Mouse (Mus musculus): ENCODE measurements around the gene Itgb7. TPM values are rescaled to one million over a fixed set of nuclear protein-coding genes. Genes with fewer than 3 reads are reported as not detected.
"Not testable (repeated sequence)": the region's sequence is repeated elsewhere in the genome, so short reads cannot be mapped to it uniquely, and the experiment has no call there.

The Itgb7 gene
- polyA plus RNA-seq, 1 experiment = 32.4 TPM

DNA sequence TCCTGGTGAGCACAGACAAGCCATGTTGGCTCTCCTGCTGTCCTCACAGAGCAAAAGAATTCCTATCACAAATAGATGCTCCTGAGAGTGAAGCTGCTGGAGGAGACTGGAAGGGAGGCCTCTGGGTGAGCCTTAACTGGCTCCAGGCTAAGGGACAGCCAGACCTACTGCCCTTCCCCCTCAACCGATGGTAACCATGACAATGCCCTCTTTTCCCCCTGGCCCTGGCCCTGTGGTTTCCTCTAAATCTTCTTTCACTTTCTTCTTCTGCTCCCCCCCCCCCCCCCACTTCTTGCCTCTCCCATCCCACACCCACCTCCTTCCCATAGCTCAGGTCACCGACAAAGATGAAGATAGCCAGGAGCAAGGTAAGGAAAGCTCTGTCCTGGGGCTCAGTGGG is 2.2 kb upstream of the Itgb7 start:
- H3K4me1 ChIP-seq (ENCODE audit: control insufficient read depth, insufficient read depth, low read length) = peaks cover 17% of the 10 kb centered on the region
- H3K4me3 ChIP-seq (replicated peaks; ENCODE audit: extremely low read depth, low read depth, low read length) = no peak overlapping the region
- WGBS = 20% methylated on average over 2 of the region's 2 CpGs
- no peak for DNase-seq
- TF ChIP-seq POLR2A (IDR thresholded peaks at IDR 0.05; ENCODE audit: borderline replicate concordance, extremely low read depth, low read depth, low read length) = no peak
- no peak for TF ChIP-seq CTCF (IDR thresholded peaks at IDR 0.05; ENCODE audit: insufficient read depth, low read length)

DNA sequence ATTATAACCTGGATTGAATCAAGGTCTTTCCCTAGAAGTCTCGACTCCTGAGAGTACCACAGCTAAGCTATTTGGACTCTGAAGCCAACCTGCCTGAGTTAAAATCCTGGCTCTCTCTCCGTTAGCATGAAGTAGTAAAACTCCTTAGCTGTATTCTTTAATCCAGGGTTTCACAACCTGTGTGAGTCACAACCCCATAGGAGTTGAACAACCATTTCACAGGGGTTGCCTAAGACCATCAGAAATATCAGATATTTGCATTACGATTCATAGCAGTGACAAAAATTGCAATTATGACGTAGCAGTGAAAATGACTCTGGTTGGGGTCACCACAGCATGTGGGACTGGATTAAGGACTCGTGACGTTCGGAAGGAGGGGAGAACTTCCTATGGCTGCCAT is 1.0 kb upstream of the Itgb7 start:
- TF ChIP-seq CTCF (IDR thresholded peaks at IDR 0.05; ENCODE audit: insufficient read depth, low read length) (no peak), POLR2A (IDR thresholded peaks at IDR 0.05; ENCODE audit: borderline replicate concordance, extremely low read depth, low read depth, low read length) (no peak)
- Histone ChIP-seq H3K4me1 (ENCODE audit: control insufficient read depth, insufficient read depth, low read length) (peaks cover 17% of the 10 kb centered on the region), H3K4me3 (replicated peaks; ENCODE audit: extremely low read depth, low read depth, low read length) (no peak overlapping the region)
- WGBS = 73% methylated on average over 7 of the region's 7 CpGs
- DNase-seq = no peak

DNA sequence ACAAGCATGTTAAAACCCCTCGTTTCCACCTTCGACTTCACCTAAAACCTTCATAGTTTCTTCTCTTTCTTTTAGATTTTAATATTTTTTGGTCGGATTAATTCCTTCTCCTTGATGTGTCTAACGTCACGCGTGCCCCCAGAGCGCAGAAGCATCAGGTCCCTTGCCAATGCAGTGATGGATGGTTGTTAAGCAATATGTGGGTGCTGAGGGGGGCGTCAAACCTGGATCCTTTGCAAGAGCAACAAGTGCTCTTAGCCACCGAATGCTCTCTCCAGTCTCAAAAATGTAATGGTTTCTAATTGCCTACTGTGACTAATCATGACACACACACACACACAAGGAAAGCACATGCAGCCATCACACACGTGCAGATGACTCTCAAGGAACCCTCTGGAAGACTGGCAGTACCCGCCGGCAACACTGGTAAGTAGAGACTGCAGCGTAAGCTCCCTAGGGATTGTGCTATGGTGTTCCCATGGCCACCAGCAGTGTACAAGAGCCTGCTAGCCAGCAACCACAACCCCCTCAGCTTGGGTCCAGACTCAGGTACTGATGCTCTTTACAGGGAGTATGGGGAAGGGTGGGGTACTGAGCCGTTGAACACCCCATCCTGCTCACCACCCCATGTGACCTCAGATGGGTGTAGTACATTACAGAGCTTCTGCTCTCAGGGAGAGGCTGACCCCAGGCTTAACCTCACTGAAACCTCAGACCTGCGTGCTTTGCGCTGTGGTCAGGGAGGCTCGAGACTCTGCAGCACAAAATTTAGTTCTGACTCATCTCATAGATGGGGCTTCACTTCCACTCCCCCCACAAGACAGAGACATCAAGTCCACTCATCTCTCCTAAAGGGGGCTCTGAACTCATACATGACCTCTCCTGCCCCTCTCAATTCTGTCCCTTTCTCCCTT is 1.1 kb downstream of the Itgb7 start:
- no peak for DNase-seq
- peak overlapping the region; percentile 21 for H3K4me3 ChIP-seq (replicated peaks; ENCODE audit: extremely low read depth, low read depth, low read length)
- peaks cover 14% of the 10 kb centered on the region for H3K4me1 ChIP-seq (ENCODE audit: control insufficient read depth, insufficient read depth, low read length)
- WGBS = 72% methylated on average over 17 of the region's 17 CpGs
- TF ChIP-seq POLR2A (IDR thresholded peaks at IDR 0.05; ENCODE audit: borderline replicate concordance, extremely low read depth, low read depth, low read length) (no peak), CTCF (IDR thresholded peaks at IDR 0.05; ENCODE audit: insufficient read depth, low read length) (no peak)

DNA sequence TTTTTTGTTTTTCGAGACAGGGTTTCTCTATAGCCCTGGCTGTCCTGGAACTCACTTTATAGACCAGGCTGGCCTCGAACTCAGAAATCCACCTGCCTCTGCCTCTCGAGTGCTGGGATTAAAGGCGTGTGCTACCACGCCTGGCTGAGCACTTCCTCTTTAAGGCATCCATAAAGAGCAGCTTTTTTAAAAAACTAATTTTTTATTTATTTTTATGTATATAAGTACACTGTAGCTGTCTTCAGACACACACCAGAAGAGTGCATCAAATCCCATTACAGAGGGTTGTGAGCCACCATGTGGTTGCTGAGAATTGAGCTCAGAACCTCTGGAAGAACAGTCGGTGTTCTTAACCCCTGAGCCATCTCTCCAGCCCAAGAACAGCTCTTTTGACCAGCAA is 6.1 kb downstream of the Itgb7 start:
- H3K4me3 ChIP-seq (replicated peaks; ENCODE audit: extremely low read depth, low read depth, low read length); DNase-seq; H3K4me1 ChIP-seq (ENCODE audit: control insufficient read depth, insufficient read depth, low read length): not testable (repeated sequence)
- WGBS = 71% methylated on average over 5 of the region's 6 CpGs

DNA sequence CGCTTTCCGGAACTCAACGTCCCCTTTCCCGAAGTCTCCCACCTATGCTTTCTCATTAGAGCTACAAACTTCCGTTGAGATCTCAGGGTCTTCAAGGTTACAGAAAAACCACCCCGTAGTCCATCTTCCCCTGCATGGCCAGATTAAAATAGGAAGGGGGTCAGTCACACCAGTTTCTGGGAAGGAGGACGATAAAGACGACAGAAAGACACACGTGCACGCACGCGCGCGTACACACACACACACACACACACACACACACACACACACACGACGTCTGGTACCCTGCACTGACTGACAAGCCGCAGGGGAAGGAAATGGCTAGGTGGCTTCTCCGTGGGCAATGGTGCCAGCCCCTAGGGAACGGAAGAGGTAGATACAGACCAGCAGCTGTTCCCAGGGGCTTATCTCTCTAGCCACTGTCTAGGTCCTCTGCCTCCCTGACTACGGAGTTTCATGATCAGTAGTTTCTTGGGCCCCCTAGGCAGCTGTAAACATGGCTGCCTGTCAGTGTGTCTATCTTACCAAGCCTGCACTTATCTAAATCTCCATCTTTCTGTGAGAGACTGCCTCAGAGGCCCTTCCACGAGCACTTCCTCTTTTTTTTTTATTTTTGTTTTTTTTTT is 6.6 kb downstream of the Itgb7 start:
- TF ChIP-seq POLR2A (IDR thresholded peaks at IDR 0.05; ENCODE audit: borderline replicate concordance, extremely low read depth, low read depth, low read length) = no peak
- no peak for TF ChIP-seq CTCF (IDR thresholded peaks at IDR 0.05; ENCODE audit: insufficient read depth, low read length)
- 8% methylated on average over 21 of the region's 21 CpGs for WGBS
- Histone ChIP-seq H3K4me3 (replicated peaks; ENCODE audit: extremely low read depth, low read depth, low read length) (peak overlapping the region; percentile 37), H3K4me1 (ENCODE audit: control insufficient read depth, insufficient read depth, low read length) (peaks cover 4% of the 10 kb centered on the region; the same call in 1 of the 2 replicates)
- no peak for DNase-seq

DNA sequence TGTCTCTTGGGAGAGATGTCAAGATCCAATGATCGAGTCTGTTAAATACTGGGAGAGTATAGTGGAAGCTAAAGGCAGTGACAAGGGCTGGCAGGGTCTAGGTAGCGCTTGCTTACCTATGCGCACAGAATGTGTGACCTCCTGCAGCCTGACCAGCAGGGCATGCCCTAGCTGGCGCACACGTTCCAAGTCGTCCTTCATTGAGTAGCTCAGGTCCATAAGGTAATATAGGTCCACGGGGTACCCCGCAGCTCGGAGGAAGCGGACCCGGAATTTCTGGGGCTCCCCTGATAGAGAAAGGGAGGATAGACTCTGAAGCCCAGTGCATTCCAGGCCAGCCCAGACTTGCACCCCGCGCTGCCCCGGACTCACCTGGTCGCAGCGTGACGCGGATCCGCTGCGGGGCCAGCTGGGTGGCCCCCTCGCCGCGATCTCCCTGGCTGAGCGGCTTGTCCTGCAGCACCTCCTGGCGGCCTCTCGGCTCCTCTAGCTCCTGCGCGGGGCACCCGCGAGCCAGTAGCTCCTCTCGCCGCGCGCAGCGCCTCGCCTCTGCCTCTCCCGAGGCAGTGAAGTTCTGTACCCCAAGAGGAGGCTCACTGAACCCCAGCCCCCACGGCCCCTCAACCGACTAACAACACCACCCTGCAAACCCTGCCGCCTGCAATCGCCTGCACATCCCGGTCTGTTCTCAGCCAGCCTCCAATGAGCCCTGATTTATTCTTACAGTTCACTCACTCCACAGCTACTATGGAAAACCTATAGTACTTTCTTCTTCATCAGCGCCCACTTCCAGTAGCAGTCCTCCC is 7.4 kb downstream of the Itgb7 start:
- peak; percentile 85 for DNase-seq
- 4% methylated on average over 43 of the region's 43 CpGs for WGBS
- TF ChIP-seq POLR2A (IDR thresholded peaks at IDR 0.05; ENCODE audit: borderline replicate concordance, extremely low read depth, low read depth, low read length) (no peak), CTCF (IDR thresholded peaks at IDR 0.05; ENCODE audit: insufficient read depth, low read length) (peak; percentile 52)

DNA sequence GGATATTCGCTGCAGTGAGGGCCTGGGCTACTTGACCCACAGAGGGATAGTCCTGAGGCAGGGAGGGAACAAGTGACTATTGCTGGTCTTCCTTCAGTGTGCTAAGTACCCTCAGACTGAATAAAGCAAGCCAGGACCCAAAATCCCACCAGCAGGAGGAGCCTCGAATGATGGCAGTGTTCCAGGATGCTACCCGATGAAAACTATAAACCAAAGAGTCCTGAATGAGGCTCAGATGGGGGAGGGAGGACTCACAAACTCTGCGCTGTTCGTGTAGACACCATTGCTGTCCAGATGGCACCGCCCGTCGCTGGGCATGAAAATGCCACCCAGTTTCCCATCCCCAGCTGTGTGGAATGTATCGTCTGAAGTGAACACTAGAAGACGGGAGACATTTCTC is 9.4 kb downstream of the Itgb7 start:
- no peak overlapping the region for H3K4me3 ChIP-seq (replicated peaks; ENCODE audit: extremely low read depth, low read depth, low read length)
- DNase-seq = no peak
- 55% methylated on average over 10 of the region's 10 CpGs for WGBS
- H3K4me1 ChIP-seq (ENCODE audit: control insufficient read depth, insufficient read depth, low read length) = peaks cover 4% of the 10 kb centered on the region; the same call in 1 of the 2 replicates
- TF ChIP-seq CTCF (IDR thresholded peaks at IDR 0.05; ENCODE audit: insufficient read depth, low read length) = no peak

More for the DNA sequence above, 7.4 kb downstream of the Itgb7 start:
- Histone ChIP-seq H3K4me1 (ENCODE audit: control insufficient read depth, insufficient read depth, low read length) (peaks cover 4% of the 10 kb centered on the region; the same call in 1 of the 2 replicates), H3K4me3 (replicated peaks; ENCODE audit: extremely low read depth, low read depth, low read length) (peak overlapping the region; percentile 37)

DNA sequence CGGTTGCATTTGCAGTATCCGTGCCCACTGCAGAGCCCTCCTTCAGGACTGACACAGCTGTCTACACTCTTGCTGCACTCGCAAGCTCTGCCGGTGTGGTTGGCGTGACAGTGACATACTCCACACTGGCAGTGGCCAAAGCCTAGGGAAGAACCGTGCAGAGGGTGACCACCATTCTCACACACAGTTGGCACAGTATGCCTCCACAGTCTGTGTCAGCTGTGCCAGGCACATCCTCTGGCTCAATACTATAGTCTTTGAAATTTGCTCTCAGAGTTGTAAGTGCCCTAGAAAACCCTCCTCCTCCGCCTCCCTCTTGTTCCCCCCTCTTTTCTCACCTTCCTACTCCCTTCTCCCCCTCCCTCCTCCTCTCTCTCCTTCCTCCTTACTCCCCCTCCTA is 14.4 kb downstream of the Itgb7 start:
- no peak for DNase-seq
- Histone ChIP-seq H3K4me1 (ENCODE audit: control insufficient read depth, insufficient read depth, low read length) (no peaks in the 10 kb centered on the region), H3K4me3 (replicated peaks; ENCODE audit: extremely low read depth, low read depth, low read length) (no peak overlapping the region)
- 73% methylated on average over 7 of the region's 7 CpGs for WGBS
- TF ChIP-seq POLR2A (IDR thresholded peaks at IDR 0.05; ENCODE audit: borderline replicate concordance, extremely low read depth, low read depth, low read length) (0 out of 2 replicates have a peak, but pooled peaks have one; percentile 13), CTCF (IDR thresholded peaks at IDR 0.05; ENCODE audit: insufficient read depth, low read length) (no peak)

DNA sequence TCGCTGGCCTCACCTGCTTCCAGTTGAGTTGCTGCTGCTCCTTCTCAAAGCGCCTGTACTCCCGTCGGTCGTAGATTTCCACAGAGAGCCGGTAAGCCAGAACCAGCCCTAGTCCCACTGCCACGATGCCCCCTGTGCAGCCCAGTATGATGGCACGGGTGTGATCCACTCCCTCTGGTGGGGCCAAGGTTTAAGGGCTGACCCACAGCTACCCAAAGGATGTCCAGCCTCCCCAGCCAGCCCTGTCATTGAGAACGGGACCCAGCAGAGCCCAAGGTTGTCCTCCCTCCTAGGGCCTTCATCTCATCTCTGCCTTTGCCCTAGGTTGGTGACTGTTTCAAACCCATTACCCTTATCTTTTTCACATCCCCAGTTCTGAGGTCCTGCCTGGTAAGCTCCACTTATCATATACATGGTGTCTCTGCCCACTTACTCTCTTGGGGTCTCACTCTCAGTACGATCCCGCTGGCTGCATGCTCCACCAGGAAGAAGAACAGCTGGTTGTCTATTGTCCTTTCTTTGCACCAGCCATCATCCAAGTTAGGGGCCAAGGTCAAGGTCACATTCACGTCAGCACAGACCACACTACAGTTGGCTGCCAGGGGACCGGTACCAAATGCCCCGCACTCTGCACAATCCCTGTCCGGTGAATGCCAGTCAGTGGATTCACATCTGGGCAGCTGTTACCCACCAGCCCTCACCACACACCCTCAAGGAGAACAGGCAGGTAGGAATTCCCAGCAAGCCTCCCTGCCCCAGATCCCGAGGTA is 15.1 kb downstream of the Itgb7 start:
- WGBS = 75% methylated on average over 16 of the region's 16 CpGs

More for the DNA sequence above, 15.1 kb downstream of the Itgb7 start:
- Histone ChIP-seq H3K4me1 (ENCODE audit: control insufficient read depth, insufficient read depth, low read length) (no peaks in the 10 kb centered on the region), H3K4me3 (replicated peaks; ENCODE audit: extremely low read depth, low read depth, low read length) (no peak overlapping the region)
- no peak for TF ChIP-seq POLR2A (IDR thresholded peaks at IDR 0.05; ENCODE audit: borderline replicate concordance, extremely low read depth, low read depth, low read length)
- no peak for TF ChIP-seq CTCF (IDR thresholded peaks at IDR 0.05; ENCODE audit: insufficient read depth, low read length)
- no peak for DNase-seq
